In the genomic region with DNA sequence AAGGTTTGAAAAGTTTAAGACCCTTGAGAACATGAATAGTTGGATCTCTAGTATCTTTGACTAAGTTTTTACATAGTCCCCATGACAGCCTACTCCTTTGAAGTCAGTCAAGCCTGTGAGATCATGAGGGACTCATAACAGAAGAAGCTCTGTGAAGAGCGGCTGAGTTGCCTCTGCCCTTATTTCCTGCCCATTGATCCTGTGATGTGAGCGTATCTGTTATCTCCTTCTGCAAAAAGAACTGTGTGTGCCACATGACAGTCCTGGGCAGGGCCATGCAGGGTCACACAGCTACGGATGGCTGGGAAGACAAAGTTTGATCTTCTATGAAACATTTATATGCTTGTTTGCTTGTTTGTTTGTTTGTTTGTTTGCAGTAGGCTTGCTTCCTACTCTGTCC, we compare ENCODE assay signal across 14 mouse cellular contexts. TPM values are rescaled to one million over a fixed set of nuclear protein-coding genes. Genes with fewer than 3 reads are reported as not detected.
DNase-seq lines count a peak whose midpoint lies in the region; ATAC-seq and TF ChIP-seq lines count a peak whose summit lies in the region.
"Had no signal": no experiment of that assay in that cellular context is flagged by ENCODE, and none has a peak within 500 bp of the region (broad histone marks: within the 10 kb centered on the region; RNA-seq: fewer than 3 reads in every experiment).

No protein-coding gene starts in this region.

- no peak overlapping the region for H3K9ac ChIP-seq in hindbrain, postnatal 0 days (replicated peaks; ENCODE audit: low read length)
- H3K9ac ChIP-seq: limb, embryonic 15.5 days had no signal

- peaks cover 9% of the 10 kb centered on the region; the same call in 1 of the 2 replicates for H3K27me3 ChIP-seq in hindbrain, embryonic 10.5 days (ENCODE audit: insufficient read depth, poor library complexity, severe bottlenecking)
- H3K27me3 ChIP-seq in hindbrain, postnatal 0 days (ENCODE audit: insufficient read depth, low read length) = no peaks in the 10 kb centered on the region
- H3K27me3 ChIP-seq: limb, embryonic 15.5 days had no signal

- no peak for ATAC-seq in hindbrain, postnatal 0 days
- ATAC-seq in megakaryocyte-erythroid progenitor cell, adult 5-6 weeks (replicated peaks; ENCODE audit: low FRiP score, low TSS enrichment, poor library complexity, severe bottlenecking) = peak; percentile 72

- WGBS in hindbrain, embryonic 10.5 days = 37% methylated on average over 3 of the region's 3 CpGs
- 68% methylated on average over 3 of the region's 3 CpGs for WGBS in hindbrain, postnatal 0 days

- H3K4me3 ChIP-seq in hindbrain, embryonic 10.5 days = no peak overlapping the region
- no peak overlapping the region for H3K4me3 ChIP-seq in hindbrain, postnatal 0 days (ENCODE audit: low read length)
- H3K4me3 ChIP-seq: erythroblast, embryonic 14.5 days; limb, embryonic 15.5 days had no signal

- no peaks in the 10 kb centered on the region for H3K9me3 ChIP-seq in hindbrain, embryonic 10.5 days
- H3K9me3 ChIP-seq in hindbrain, postnatal 0 days (ENCODE audit: low read length) = no peaks in the 10 kb centered on the region
- H3K9me3 ChIP-seq: limb, embryonic 15.5 days had no signal

- TF ChIP-seq CTCF in hindbrain, postnatal 0 days (IDR thresholded peaks at IDR 0.05; ENCODE audit: low read depth) = no peak

- DNase-seq in hindbrain, embryonic 10.5 days (ENCODE audit: low spot score) = peak; percentile 12
- DNase-seq in hindbrain, postnatal 0 days (ENCODE audit: low spot score) = no peak
- peak; percentile 54 for DNase-seq in CD4-positive, CD25-positive, alpha-beta regulatory T cell, adult 2 months (ENCODE audit: low read depth, low spot score)
- DNase-seq in embryo, embryonic 10.5 days (ENCODE audit: low spot score) = peak; percentile 39
- DNase-seq in layer of hippocampus, adult 9-11 months = no peak
- no peak for DNase-seq in right cerebral cortex, adult 18-20 months
- no peak for DNase-seq in urinary bladder, postnatal 36 days (ENCODE audit: low spot score in 2 of 2)
- DNase-seq: cerebellum, adult 9-10 months; kidney, adult 9 months; lung, postnatal 4 days; right cerebral cortex, postnatal 14 days had no signal

- H3K4me2 ChIP-seq in hindbrain, postnatal 0 days (ENCODE audit: low read depth, low read length) = no peak overlapping the region

- no peaks in the 10 kb centered on the region for H3K36me3 ChIP-seq in hindbrain, embryonic 10.5 days
- no peaks in the 10 kb centered on the region for H3K36me3 ChIP-seq in hindbrain, postnatal 0 days (ENCODE audit: insufficient read depth, low read length)
- H3K36me3 ChIP-seq: limb, embryonic 15.5 days had no signal

- H3K27ac ChIP-seq in hindbrain, embryonic 10.5 days = peak overlapping the region; percentile 85
- H3K27ac ChIP-seq in hindbrain, postnatal 0 days = no peak overlapping the region
- H3K27ac ChIP-seq: limb, embryonic 15.5 days had no signal

- H3K4me1 ChIP-seq in hindbrain, embryonic 10.5 days (replicated peaks) = peaks cover 38% of the 10 kb centered on the region
- 0 out of 2 replicates have a peak, but pooled peaks cover 4% of the 10 kb centered on the region for H3K4me1 ChIP-seq in hindbrain, postnatal 0 days (ENCODE audit: insufficient read depth, low read length)

RNA-seq across cellular contexts. Expression of a gene that starts 48.3 kb away (rescaled TPM):
- polyA plus RNA-seq in hindbrain, embryonic 10.5 days (2016; fragmentation: Nextera tagmentation; extraction: Ambion mirVana) = 42.9 and 55.4 TPM in 2 replicates
- 21.1 and 24.8 TPM in 2 replicates for total RNA-seq in hindbrain, postnatal 0 days (2014; rRNA removed)
- polyA plus RNA-seq in hindbrain, postnatal 0 days (2015; fragmentation: Nextera tagmentation; extraction: Ambion mirVana) = 24.9 and 28.8 TPM in 2 replicates
- 46.6 and 62.5 TPM in 2 replicates for total RNA-seq in megakaryocyte-erythroid progenitor cell, adult 5-6 weeks (2014; fragmentation: Nextera tagmentation)
- total RNA-seq in megakaryocyte-erythroid progenitor cell, adult 5-6 weeks (2017) = 66.1 and 67.9 TPM in 2 replicates

Comparison
In these comparisons a context has a peak if more than half of its experiments do, and no peak if none do; other contexts are left out.
1. DNase-seq: peak in hindbrain, embryonic 10.5 days (single experiment), CD4-positive, CD25-positive, alpha-beta regulatory T cell, adult 2 months (single experiment) and embryo, embryonic 10.5 days (single experiment); none in hindbrain, postnatal 0 days (single experiment), layer of hippocampus, adult 9-11 months (single experiment), right cerebral cortex, adult 18-20 months (single experiment) and urinary bladder, postnatal 36 days (0 of 2).